Mouse (Mus musculus) mesoderm, embryonic 11.5 days (tissue): Measurements from ENCODE around the gene BC051142.

Experiments used
- DNase-seq: peaks from one replicate; pipeline ENCODE4 v3.0.0-alpha.2; 2012; ENCODE audit warnings: low read depth, low spot score

Gene BC051142

GRCm38 (mm10) chr17:34507591-34507990 is 109.0 kb downstream of the BC051142 start:
- DNase-seq: no peak
